Mouse (Mus musculus): Measurements from ENCODE around the gene Sowahc.

DNA sequence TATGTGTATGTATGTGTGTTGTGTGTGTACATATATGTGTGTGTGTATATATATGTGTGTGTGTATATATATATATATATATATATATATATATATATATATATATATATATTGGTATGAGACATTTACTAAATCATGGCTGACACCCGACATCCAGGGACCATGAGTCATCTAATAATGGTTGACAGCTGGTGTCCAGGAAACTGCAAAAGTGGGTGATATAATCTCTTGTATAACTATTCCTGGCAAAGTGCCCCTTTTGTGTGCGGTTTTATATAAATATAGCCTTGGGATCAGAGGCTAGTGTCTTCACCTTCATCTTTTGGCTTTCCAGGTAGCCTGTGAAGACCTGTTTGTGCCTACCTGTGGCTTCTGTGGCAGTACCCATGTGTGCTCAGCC lies 28.9 kb downstream of the Sowahc start:
- no peak for TF ChIP-seq CTCF (IDR thresholded peaks at IDR 0.05; ENCODE audit: control insufficient read depth, insufficient read depth, low read length)
- no peak for TF ChIP-seq POLR2A (IDR thresholded peaks at IDR 0.05; ENCODE audit: borderline replicate concordance, control insufficient read depth, low read depth, low read length)
